Mouse (Mus musculus) brain, embryonic 14.5 days (tissue): ENCODE measurements around the gene Slc4a2. TPM values are rescaled to one million over a fixed set of nuclear protein-coding genes. Genes with fewer than 3 reads are reported as not detected.

Source experiments
- DNase-seq: peaks from one replicate; pipeline ENCODE4 v3.0.0-alpha.2; 2011; ENCODE audit warnings: low read depth
- CTCF ChIP-seq: fragments of 200-500 bp; IDR thresholded peaks from 2 replicates; pipeline ENCODE4 v1.5.1; 2012; ENCODE audit warnings: inconsistent platforms, mild to moderate bottlenecking, moderate library complexity, borderline replicate concordance; ENCODE audit not compliant: insufficient read depth, insufficient read length; ENCODE audit errors: extremely low read depth
- POLR2A ChIP-seq: fragments of 200-500 bp; IDR thresholded peaks from 2 replicates; pipeline ENCODE4 v1.6.1; 2012; ENCODE audit warnings: mild to moderate bottlenecking, inconsistent platforms, borderline replicate concordance; ENCODE audit not compliant: poor library complexity, insufficient read depth, insufficient read length, severe bottlenecking; ENCODE audit errors: extremely low read depth
- polyA plus RNA-seq: library from polyadenylated mRNA; depleted of rRNA; stranded (reverse); fragments of >200 nt; gene quantifications from 2 replicates; pipeline ENCODE4 v1.2.3, GENCODE M21; 2012; rRNA removed

Gene Slc4a2
- polyA plus RNA-seq, 1 experiment, result 41.4 TPM

GRCm38 (mm10) chr5:24477909-24478308 is 54.3 kb downstream of the Slc4a2 start:
- TF ChIP-seq POLR2A, result no peak
- TF ChIP-seq CTCF, result no peak

GRCm38 (mm10) chr5:24481647-24482046 is 58.0 kb downstream of the Slc4a2 start:
- DNase-seq, result peak; percentile 87
- peak; percentile 82 for TF ChIP-seq CTCF
- no peak for TF ChIP-seq POLR2A

More at GRCm38 (mm10) chr5:24477909-24478308, 54.3 kb downstream of the Slc4a2 start:
- DNase-seq, result no peak

- TF ChIP-seq CTCF, result no peak
- TF ChIP-seq POLR2A, result no peak
- DNase-seq, result no peak
Observed at GRCm38 (mm10) chr5:24482247-24483079, 58.8 kb downstream of the Slc4a2 start.

- DNase-seq, result peak; percentile 87
- TF ChIP-seq POLR2A, result no peak
- TF ChIP-seq CTCF, result peak; percentile 96
Observed at GRCm38 (mm10) chr5:24483326-24483725, 59.7 kb downstream of the Slc4a2 start.

GRCm38 (mm10) chr5:24484963-24485362 is 61.3 kb downstream of the Slc4a2 start:
- TF ChIP-seq CTCF, result no peak
- no peak for TF ChIP-seq POLR2A
- DNase-seq, result peak; percentile 86

- peak; percentile 95 for DNase-seq
- TF ChIP-seq CTCF (peak; percentile 96), POLR2A (no peak)
Observed at GRCm38 (mm10) chr5:24486097-24486496, 62.5 kb downstream of the Slc4a2 start.

- no peak for TF ChIP-seq POLR2A
- TF ChIP-seq CTCF, result no peak
- no peak for DNase-seq
Observed at GRCm38 (mm10) chr5:24486738-24487137, 63.1 kb downstream of the Slc4a2 start.

GRCm38 (mm10) chr5:24490413-24490920 is 66.8 kb downstream of the Slc4a2 start:
- TF ChIP-seq POLR2A, result no peak
- TF ChIP-seq CTCF, result no peak

More at GRCm38 (mm10) chr5:24490413-24490920, 66.8 kb downstream of the Slc4a2 start:
- peak; percentile 69 for DNase-seq

Other genes with a start within 250 kb of the Slc4a2 start
- gene Kcnh2, start 72.2 kb upstream of the Slc4a2 start, polyA plus RNA-seq, result 58.9 and 61.1 TPM in 2 replicates
- gene Nos3, start 59.0 kb upstream of the Slc4a2 start, polyA plus RNA-seq, result 9.6 and 11.1 TPM in 2 replicates
- gene Atg9b, start 31.7 kb upstream of the Slc4a2 start, polyA plus RNA-seq, result 1.5 and 1.7 TPM in 2 replicates
- 51.0 and 64.7 TPM in 2 replicates for gene Abcb8, start 30.2 kb upstream of the Slc4a2 start, polyA plus RNA-seq
- 0.71 and 1.1 TPM in 2 replicates for gene Asic3, start 10.4 kb upstream of the Slc4a2 start, polyA plus RNA-seq
- gene Cdk5, start 307 bp upstream of the Slc4a2 start, polyA plus RNA-seq, result 159 and 252 TPM in 2 replicates
- 152 and 248 TPM in 2 replicates for gene Fastk, start 21.4 kb downstream of the Slc4a2 start, polyA plus RNA-seq
- 60.7 and 67.7 TPM in 2 replicates for gene Tmub1, start 24.0 kb downstream of the Slc4a2 start, polyA plus RNA-seq
- 176 and 244 TPM in 2 replicates for gene Agap3, start 28.3 kb downstream of the Slc4a2 start, polyA plus RNA-seq
- gene Gbx1, start 103.4 kb downstream of the Slc4a2 start, polyA plus RNA-seq, result 2.2 and 5.0 TPM in 2 replicates
- 0.33 and 0.54 TPM in 2 replicates for gene Asb10, start 117.1 kb downstream of the Slc4a2 start, polyA plus RNA-seq
- gene 4931409K22Rik, start 133.0 kb downstream of the Slc4a2 start, polyA plus RNA-seq, result 0.19 and 0.34 TPM in 2 replicates
- 75.5 and 85.9 TPM in 2 replicates for gene Abcf2, start 153.6 kb downstream of the Slc4a2 start, polyA plus RNA-seq
- gene Chpf2, start 162.9 kb downstream of the Slc4a2 start, polyA plus RNA-seq, result 21.9 and 26.8 TPM in 2 replicates
- gene Smarcd3, start 200.6 kb downstream of the Slc4a2 start, polyA plus RNA-seq, result 162 and 203 TPM in 2 replicates